Mouse (Mus musculus) hindbrain, embryonic 16.5 days (tissue): ENCODE measurements around the gene Cpeb4. TPM values are rescaled to one million over a fixed set of nuclear protein-coding genes. Genes with fewer than 3 reads are reported as not detected.

Experiments
- ATAC-seq: fragments of 200-750 bp; cut with Nextera tagmentation; 2 replicates; pipeline ENCODE4 v1.8.0; 2017; ENCODE audit warnings: moderate TSS enrichment, moderate library complexity
- H3K27ac ChIP-seq: fragments of 300-500 bp; sonication (generic); 2 replicates; pipeline ENCODE4 v1.5.1; 2014; ENCODE audit warnings: low read depth, mild to moderate bottlenecking, control low read depth, low read length, moderate library complexity
- H3K27me3 ChIP-seq: fragments of 300-500 bp; sonication (generic); replicated peaks from 2 replicates; pipeline ENCODE4 v1.6.1; 2014; ENCODE audit warnings: low read length; ENCODE audit not compliant: control insufficient read depth, insufficient read depth
- H3K36me3 ChIP-seq: fragments of 300-500 bp; sonication (generic); 2 replicates; pipeline ENCODE4 v1.6.1; 2014; ENCODE audit warnings: mild to moderate bottlenecking, low read length, moderate library complexity, mixed read lengths; ENCODE audit not compliant: control insufficient read depth, insufficient read depth
- H3K4me1 ChIP-seq: fragments of 300-500 bp; sonication (generic); 2 replicates; pipeline ENCODE4 v1.6.1; 2014; ENCODE audit warnings: low read depth, low read length; ENCODE audit not compliant: control insufficient read depth, insufficient read depth
- H3K4me2 ChIP-seq: fragments of 300-500 bp; sonication (generic); 2 replicates; pipeline ENCODE4 v1.6.1; 2014; ENCODE audit warnings: mild to moderate bottlenecking, low read length, control low read depth, moderate library complexity
- H3K4me3 ChIP-seq: fragments of 300-500 bp; sonication (generic); 2 replicates; pipeline ENCODE4 v1.5.1; 2014; ENCODE audit warnings: mild to moderate bottlenecking, low read length, control low read depth, moderate library complexity
- H3K9ac ChIP-seq: fragments of 300-500 bp; sonication (generic); 2 replicates; pipeline ENCODE4 v1.6.1; 2014; ENCODE audit warnings: low read depth, mild to moderate bottlenecking, control low read depth, low read length, moderate library complexity
- H3K9me3 ChIP-seq: fragments of 300-500 bp; sonication (generic); 2 replicates; pipeline ENCODE4 v1.6.1; 2014; ENCODE audit warnings: mild to moderate bottlenecking, low read length, moderate library complexity; ENCODE audit not compliant: control insufficient read depth
- WGBS: fragments of 180-500 bp; shearing (Covaris S2); extraction: QIAGEN DNeasy Blood & Tissue Kit; methylation state at CpG from one replicate; pipeline ENCODE4 v1.1.7; 2014; 5-methylcytosine and 5-hydroxymethylcytosine counted together
- polyA plus RNA-seq: library from polyadenylated mRNA; unstranded; fragments of >200 nt; fragmentation: Nextera tagmentation; extraction: Ambion mirVana; gene quantifications from 2 replicates; pipeline ENCODE4 v1.2.1, GENCODE M21; 2015

Gene Cpeb4
- polyA plus RNA-seq, result 14.5 and 17.9 TPM in 2 replicates

GRCm38 (mm10) chr11:31871911-31872310, at the start of gene Cpeb4:
TSS of gene Cpeb4 (plus strand) at chr11:31872211.
- no peaks in the 10 kb centered on the region for H3K9me3 ChIP-seq
- no peaks in the 10 kb centered on the region for H3K27me3 ChIP-seq
- H3K27ac ChIP-seq, result peak within 1 kb of the TSS; percentile 77
- H3K36me3 ChIP-seq, result no peaks in the 10 kb centered on the region
- H3K4me2 ChIP-seq, result peak within 1 kb of the TSS; percentile 84
- peak within 1 kb of the TSS; percentile 74 for H3K4me3 ChIP-seq
- peak within 1 kb of the TSS; percentile 93 for H3K9ac ChIP-seq
- 63% methylated on average over 4 of the region's 4 CpGs for WGBS
- no peak for ATAC-seq
- peaks cover 11% of the 10 kb centered on the region for H3K4me1 ChIP-seq

GRCm38 (mm10) chr11:31822556-31822955, 49.5 kb upstream of the Cpeb4 start:
- Histone ChIP-seq H3K4me3 (no peak overlapping the region), H3K4me1 (peaks cover 8% of the 10 kb centered on the region), H3K36me3 (no peaks in the 10 kb centered on the region), H3K4me2 (no peak overlapping the region), H3K9ac (no peak overlapping the region), H3K27ac (peak overlapping the region; percentile 66), H3K9me3 (no peaks in the 10 kb centered on the region), H3K27me3 (no peaks in the 10 kb centered on the region)
- no peak for ATAC-seq
- WGBS, result 87% methylated on average over 9 of the region's 9 CpGs

GRCm38 (mm10) chr11:31823513-31823912, 48.5 kb upstream of the Cpeb4 start:
- no peak for ATAC-seq
- 89% methylated on average over 7 of the region's 7 CpGs for WGBS

GRCm38 (mm10) chr11:31824504-31825166, 47.4 kb upstream of the Cpeb4 start:
- no peaks in the 10 kb centered on the region for H3K9me3 ChIP-seq
- no peak overlapping the region for H3K27ac ChIP-seq
- H3K36me3 ChIP-seq, result no peaks in the 10 kb centered on the region
- H3K4me1 ChIP-seq, result peaks cover 8% of the 10 kb centered on the region
- H3K9ac ChIP-seq, result no peak overlapping the region
- no peaks in the 10 kb centered on the region for H3K27me3 ChIP-seq
- ATAC-seq, result no peak
- 71% methylated on average over 14 of the region's 14 CpGs for WGBS
- H3K4me3 ChIP-seq, result no peak overlapping the region
- no peak overlapping the region for H3K4me2 ChIP-seq

More at GRCm38 (mm10) chr11:31823513-31823912, 48.5 kb upstream of the Cpeb4 start:
- Histone ChIP-seq H3K4me2 (no peak overlapping the region), H3K4me1 (peaks cover 8% of the 10 kb centered on the region), H3K27ac (no peak overlapping the region), H3K36me3 (no peaks in the 10 kb centered on the region), H3K9me3 (no peaks in the 10 kb centered on the region), H3K4me3 (no peak overlapping the region), H3K27me3 (no peaks in the 10 kb centered on the region), H3K9ac (no peak overlapping the region)

GRCm38 (mm10) chr11:31828011-31828770, 43.8 kb upstream of the Cpeb4 start:
- Histone ChIP-seq H3K27ac (no peak overlapping the region), H3K36me3 (no peaks in the 10 kb centered on the region), H3K27me3 (no peaks in the 10 kb centered on the region), H3K4me1 (peaks cover 11% of the 10 kb centered on the region; the same call in 1 of the 2 replicates), H3K4me2 (no peak overlapping the region), H3K9me3 (no peaks in the 10 kb centered on the region), H3K9ac (no peak overlapping the region), H3K4me3 (no peak overlapping the region)
- ATAC-seq, result no peak
- WGBS, result 68% methylated on average over 4 of the region's 4 CpGs

GRCm38 (mm10) chr11:31828771-31829072, 43.3 kb upstream of the Cpeb4 start:
- peaks cover 11% of the 10 kb centered on the region; the same call in 1 of the 2 replicates for H3K4me1 ChIP-seq
- H3K9ac ChIP-seq, result no peak overlapping the region
- no peak overlapping the region for H3K27ac ChIP-seq
- H3K4me2 ChIP-seq, result no peak overlapping the region
- no peaks in the 10 kb centered on the region for H3K27me3 ChIP-seq
- H3K4me3 ChIP-seq, result no peak overlapping the region
- no peak for ATAC-seq
- no peaks in the 10 kb centered on the region for H3K9me3 ChIP-seq
- no peaks in the 10 kb centered on the region for H3K36me3 ChIP-seq
- WGBS, result 89% methylated on average over 2 of the region's 2 CpGs

GRCm38 (mm10) chr11:31830213-31831151, 41.5 kb upstream of the Cpeb4 start:
- H3K9me3 ChIP-seq, result no peaks in the 10 kb centered on the region
- peaks cover 9% of the 10 kb centered on the region; the same call in 1 of the 2 replicates for H3K4me1 ChIP-seq
- 43% methylated on average over 10 of the region's 10 CpGs for WGBS
- H3K36me3 ChIP-seq, result no peaks in the 10 kb centered on the region
- ATAC-seq, result peak; percentile 68
- no peaks in the 10 kb centered on the region for H3K27me3 ChIP-seq
- H3K4me2 ChIP-seq, result no peak overlapping the region
- peak overlapping the region; percentile 67; the same call in 1 of the 2 replicates for H3K27ac ChIP-seq
- no peak overlapping the region for H3K4me3 ChIP-seq
- H3K9ac ChIP-seq, result no peak overlapping the region

GRCm38 (mm10) chr11:31831451-31831850, 40.6 kb upstream of the Cpeb4 start:
- Histone ChIP-seq H3K9me3 (no peaks in the 10 kb centered on the region), H3K9ac (no peak overlapping the region), H3K4me2 (no peak overlapping the region), H3K36me3 (no peaks in the 10 kb centered on the region), H3K27ac (peak overlapping the region; percentile 67; the same call in 1 of the 2 replicates), H3K4me3 (no peak overlapping the region), H3K27me3 (no peaks in the 10 kb centered on the region), H3K4me1 (peaks cover 9% of the 10 kb centered on the region; the same call in 1 of the 2 replicates)
- 62% methylated on average over 5 of the region's 5 CpGs for WGBS
- peak; percentile 19; the same call in 1 of the 2 replicates for ATAC-seq
